Mouse (Mus musculus) stomach, adult 2 months (tissue): ENCODE measurements around the gene Artn. TPM values are rescaled to one million over a fixed set of nuclear protein-coding genes. Genes with fewer than 3 reads are reported as not detected.

Experiments used
- polyA plus RNA-seq: library from polyadenylated mRNA; depleted of rRNA; stranded (reverse); fragments of >200 nt; gene quantifications from 2 replicates; pipeline ENCODE4 v1.2.3, GENCODE M21; 2012; rRNA removed

Artn gene
- polyA plus RNA-seq = 4.2 and 6.5 TPM in 2 replicates

GRCm38 (mm10) chr4:117929391-117929881 is at the start of gene Artn:
TSS of gene Artn (minus strand) at chr4:117929763.

GRCm38 (mm10) chr4:117914591-117915442 is 14.7 kb downstream of the Artn start, which contains the start of gene Ipo13:
TSS of gene Ipo13 (minus strand) at chr4:117914999.

DNA sequence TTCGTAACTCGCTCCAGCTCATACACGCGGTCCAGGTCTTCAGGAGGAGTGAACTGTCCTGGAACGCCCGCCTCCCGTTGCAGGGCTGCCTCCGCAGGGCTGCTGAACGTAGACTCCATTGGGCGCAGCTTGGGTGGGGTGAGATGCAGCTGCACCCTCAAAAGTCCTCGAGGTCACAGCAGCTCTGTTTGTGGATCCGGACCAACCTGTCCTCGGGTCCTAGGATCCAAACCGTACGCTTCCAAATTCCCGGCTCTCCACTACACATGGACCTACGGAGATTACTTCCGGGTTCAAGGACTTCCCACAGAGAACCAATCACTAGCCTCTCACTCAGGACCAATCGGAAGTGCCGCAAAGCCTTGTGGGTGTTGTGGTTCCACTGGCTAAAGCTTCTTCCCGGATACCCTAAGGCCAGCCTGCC is 37.8 kb downstream of the Artn start, which contains the start of gene Dph2:
Dph2 (minus strand) TSS at position 295 of the 424 bp plus-strand sequence.

GRCm38 (mm10) chr4:117887133-117887532 is 42.4 kb downstream of the Artn start, which contains the start of gene Atp6v0b:
TSS of gene Atp6v0b (minus strand) at chr4:117887333.

GRCm38 (mm10) chr4:117882701-117883691 is 46.6 kb downstream of the Artn start, which contains the start of gene B4galt2:
TSS of gene B4galt2 (minus strand) at chr4:117883487.

Other genes starting within 250 kb of the Artn start
- gene Dmap1, start 247.5 kb downstream of the Artn start, polyA plus RNA-seq = 6.1 and 9.4 TPM in 2 replicates
- gene Gm12845, start 205.4 kb downstream of the Artn start, polyA plus RNA-seq = not detected in 2 replicates
- gene Klf17, start 164.1 kb downstream of the Artn start, polyA plus RNA-seq = 0.02 TPM in 1 of 2 replicates, not detected in the other
- 26.0 and 35.6 TPM in 2 replicates for gene Slc6a9, start 95.3 kb downstream of the Artn start, polyA plus RNA-seq
- 1.2 and 1.6 TPM in 2 replicates for gene Ccdc24, start 57.2 kb downstream of the Artn start, polyA plus RNA-seq
- gene B4galt2, start 46.3 kb downstream of the Artn start, polyA plus RNA-seq = 14.9 and 20.4 TPM in 2 replicates
- 383 and 470 TPM in 2 replicates for gene Atp6v0b, start 42.4 kb downstream of the Artn start, polyA plus RNA-seq
- 5.4 and 6.9 TPM in 2 replicates for gene Dph2, start 37.7 kb downstream of the Artn start, polyA plus RNA-seq
- 36.2 and 48.1 TPM in 2 replicates for gene Ipo13, start 14.8 kb downstream of the Artn start, polyA plus RNA-seq
- 13.4 and 18.7 TPM in 2 replicates for gene St3gal3, start 205.2 kb upstream of the Artn start, polyA plus RNA-seq